Mouse (Mus musculus) lung, postnatal 0 days (tissue): ENCODE measurements around the gene Ubl7.

Source experiments
- CTCF ChIP-seq: IDR thresholded peaks from 2 replicates; pipeline ENCODE4 v1.5.1; 2016; ENCODE audit warnings: antibody characterized with exemption, mild to moderate bottlenecking
- EP300 ChIP-seq: IDR thresholded peaks from 2 replicates; pipeline ENCODE4 v1.6.1; 2016; ENCODE audit warnings: antibody characterized with exemption, mild to moderate bottlenecking, control low read depth

GRCm38 (mm10) chr9:57874134-57874533 is 36.6 kb upstream of the Ubl7 start:
- TF ChIP-seq CTCF: no peak
- no peak for TF ChIP-seq EP300
